Mouse (Mus musculus) frontal cortex, postnatal 14 days (tissue): ENCODE results near the gene Smchd1.
"Not testable (repeated sequence)": the region's sequence is repeated elsewhere in the genome, so short reads cannot be mapped to it uniquely, and the experiment has no call there.

Experiments
- DNase-seq, 2 experiments: peaks; one replicate each; pipeline ENCODE4 v3.0.0; 2022; ENCODE audit warnings: low spot score in 2 of 2

Gene Smchd1

DNA sequence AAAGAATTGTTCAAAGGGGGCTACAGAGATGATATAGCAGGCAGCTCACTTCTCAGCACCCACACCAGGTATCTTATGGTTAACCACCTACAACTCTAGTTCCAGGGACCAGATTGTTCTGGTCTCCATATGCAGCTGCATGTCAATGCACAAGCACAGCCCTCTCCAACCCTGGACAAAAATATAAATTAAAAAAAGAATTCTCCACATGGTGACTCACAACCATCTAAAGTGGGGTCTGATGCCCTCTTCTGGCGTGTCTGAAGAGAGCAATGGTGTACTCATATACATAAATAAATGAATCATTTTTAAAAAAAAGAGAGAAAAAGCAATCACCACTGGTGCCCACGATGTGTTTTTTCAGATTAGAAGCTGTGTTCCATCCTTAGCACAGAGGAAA lies 30.4 kb downstream of the Smchd1 start:
- no peak for DNase-seq

DNA sequence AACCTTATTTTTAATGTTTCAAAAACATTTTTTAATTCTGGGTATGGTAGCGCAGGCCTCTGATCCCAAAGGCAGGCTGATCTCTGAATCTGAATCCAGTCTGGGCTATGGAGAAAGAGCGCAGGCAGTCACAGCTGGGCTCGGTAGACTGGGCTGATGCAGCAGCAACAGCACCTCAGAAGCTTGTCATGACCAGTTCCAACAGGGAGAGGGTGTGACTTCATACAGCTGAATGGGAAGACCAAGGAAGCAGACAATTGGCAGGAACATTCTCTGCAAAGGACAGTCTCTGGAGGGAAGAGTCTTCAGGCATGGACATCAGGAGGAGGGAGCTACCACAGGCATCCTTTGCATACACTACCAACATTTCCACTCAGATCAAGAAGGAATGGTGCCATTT lies 31.0 kb downstream of the Smchd1 start:
- DNase-seq = no peak

DNA sequence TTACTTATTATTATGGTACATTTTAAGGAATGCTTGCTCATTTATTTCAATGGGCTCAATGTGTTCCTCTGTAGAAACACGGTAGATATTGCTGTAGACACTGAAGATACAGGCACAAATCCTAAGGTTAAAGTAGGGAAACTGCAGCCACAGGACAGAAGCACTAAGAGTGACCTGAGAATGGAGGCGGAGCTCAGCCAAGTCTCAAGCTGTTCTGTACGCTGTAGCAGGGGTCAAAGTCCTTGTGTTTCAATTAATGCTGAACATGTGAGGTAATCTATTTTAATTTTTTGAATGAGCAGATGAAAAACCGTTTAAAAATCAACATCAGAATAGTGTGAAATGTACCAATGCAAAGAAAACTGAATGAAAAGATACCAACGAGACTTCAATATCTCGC lies 31.9 kb downstream of the Smchd1 start:
- DNase-seq = no peak

DNA sequence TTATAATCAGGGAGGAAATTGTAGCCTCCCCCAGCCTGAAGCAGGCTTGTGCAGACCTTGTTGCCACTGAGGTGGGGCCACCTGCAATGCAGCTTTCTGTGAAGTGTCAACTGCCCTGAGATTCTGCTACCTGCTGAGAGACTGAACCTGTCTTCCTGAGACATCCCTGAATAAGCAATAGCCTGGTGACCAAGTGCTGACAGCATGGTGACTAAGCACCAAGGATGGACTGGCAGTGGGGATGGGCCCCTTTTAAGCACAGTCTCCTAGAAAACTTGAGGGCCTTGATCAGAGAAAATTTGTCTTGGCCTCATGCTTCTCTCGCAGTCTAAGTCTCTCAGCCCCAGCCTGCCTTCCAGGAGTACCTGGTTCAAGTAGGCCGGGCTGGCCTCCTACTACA lies 52.6 kb downstream of the Smchd1 start:
- DNase-seq = not testable (repeated sequence)

DNA sequence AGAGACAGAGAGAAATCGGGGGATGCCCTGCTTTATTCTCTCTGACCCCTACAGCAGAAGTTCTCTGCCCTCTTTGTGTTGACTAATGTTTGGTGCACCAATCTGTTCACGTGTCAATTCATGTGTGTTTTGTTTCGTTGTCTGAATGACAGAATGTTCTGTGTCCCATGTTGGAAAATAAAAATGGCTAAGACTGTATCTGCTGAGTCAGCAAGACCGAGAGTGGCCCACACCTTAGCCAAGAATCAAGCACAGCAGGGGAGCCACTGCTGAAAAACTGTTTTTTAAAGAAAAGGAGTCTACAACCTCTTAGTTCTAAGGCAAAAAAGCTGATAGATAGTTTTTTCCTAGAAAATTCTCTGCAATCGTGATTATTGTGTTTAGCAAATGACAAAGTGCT lies 55.7 kb downstream of the Smchd1 start:
- DNase-seq = not testable (repeated sequence)

DNA sequence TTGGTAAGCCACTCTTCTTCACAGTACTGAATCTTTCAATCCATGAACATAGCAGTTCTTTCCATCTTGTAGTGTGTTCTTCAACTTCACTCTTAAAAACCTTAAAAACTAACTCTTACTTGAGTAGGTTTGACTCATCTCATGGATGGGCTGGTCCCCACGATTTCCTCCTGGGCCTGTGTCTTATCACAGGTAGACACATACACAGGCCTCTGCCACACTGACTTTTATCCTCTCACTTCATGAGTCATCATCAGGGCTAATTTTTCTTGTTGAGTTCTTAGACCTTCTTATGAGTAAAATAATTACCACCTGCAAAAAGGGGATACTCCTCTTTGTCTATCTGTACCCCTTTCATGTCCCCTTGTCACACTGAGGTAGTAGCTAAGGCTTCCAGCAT lies 58.1 kb downstream of the Smchd1 start:
- DNase-seq = no peak

DNA sequence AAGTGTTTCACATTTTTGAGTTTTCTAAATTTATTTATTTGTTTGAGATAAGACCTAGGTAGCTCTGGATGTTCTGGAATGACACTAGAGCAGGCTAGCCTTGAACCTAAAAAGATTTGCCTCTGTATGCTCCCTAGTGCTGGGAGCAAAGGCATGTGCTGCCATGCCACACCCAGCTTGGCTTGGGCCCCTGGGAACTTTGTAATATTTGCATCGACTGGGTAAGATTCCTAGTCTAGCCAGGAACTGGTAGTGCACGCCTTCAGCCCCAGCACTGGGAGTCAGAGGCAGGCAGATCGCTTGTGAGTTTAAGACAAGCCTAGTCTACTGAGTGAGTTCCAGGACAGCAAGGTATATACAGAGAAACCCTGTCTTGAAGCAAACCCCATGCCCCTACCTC lies 87.7 kb downstream of the Smchd1 start:
- no peak for DNase-seq

DNA sequence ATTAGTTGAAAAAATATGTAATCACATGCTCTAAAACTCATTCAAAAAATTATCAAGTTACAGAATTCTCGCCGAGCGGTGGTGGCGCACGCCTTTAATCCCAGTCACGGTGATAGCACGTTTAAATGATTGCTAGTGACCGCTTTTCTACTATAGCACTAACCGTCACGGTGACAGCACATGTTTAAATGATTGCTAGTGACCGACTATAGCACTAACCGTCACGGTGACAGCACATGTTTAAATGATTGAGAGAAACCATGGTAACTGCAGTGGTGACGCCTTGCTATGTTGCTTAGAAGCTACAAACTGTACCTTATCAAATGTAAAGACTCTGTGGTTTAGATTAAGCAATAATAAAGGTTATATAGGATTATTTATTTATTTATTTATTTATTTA lies 94.8 kb downstream of the Smchd1 start:
- DNase-seq = no peak

DNA sequence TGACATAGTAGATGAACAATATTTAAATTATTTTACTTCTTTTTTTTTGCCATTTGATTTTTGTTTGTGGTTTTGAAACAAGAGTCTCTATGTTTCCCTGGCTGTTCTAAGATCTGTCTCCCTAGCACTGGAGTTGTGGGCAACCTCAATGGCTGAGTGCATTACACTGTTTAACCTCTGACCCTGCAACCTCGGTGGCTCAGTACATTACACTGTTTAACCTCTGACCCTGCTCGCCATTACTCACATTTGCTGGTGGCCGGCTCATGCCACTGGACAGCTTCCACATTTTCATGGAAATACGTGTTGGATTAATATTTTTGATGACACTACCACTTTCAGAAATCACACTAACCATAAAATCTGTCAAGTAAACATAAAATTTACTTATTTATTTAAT lies 97.2 kb downstream of the Smchd1 start:
- DNase-seq = no peak

DNA sequence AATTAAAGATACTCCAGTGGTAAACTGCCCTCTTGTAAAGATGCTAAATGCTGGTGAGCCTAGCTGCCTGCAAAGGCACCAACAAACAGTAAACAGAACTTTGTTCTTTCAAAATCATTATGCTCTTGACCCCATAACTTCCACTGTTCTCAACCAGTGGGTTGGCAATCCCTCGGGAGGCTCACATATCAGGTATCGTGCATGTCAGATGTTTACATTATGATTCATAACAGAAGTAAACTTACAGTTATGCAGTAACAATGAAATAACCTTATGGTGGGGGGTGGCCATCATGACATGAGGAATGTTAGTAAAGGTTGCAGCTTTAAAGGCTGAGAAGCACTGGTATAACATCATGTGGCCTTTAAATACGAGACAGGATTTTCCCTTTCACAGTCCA lies 119.6 kb downstream of the Smchd1 start:
- DNase-seq = no peak

DNA sequence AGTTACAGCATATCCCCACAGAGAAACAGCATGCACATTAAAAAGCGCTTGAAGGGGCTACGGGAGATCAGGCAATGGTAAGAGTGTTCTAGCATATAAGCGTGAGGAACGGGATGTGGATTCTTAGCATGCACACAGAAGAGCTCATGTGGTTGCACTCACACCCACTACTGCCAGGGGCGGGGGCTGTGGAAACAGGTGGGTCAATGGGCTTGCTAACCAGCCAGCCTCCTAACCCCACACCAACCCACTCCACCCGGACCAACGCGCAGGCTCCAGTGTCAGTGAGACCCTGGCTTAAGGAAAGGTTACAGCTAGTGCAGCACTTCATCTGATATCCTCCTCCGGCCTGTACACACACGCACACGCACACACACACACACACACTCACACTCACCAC lies 120.9 kb downstream of the Smchd1 start:
- no peak for DNase-seq

DNA sequence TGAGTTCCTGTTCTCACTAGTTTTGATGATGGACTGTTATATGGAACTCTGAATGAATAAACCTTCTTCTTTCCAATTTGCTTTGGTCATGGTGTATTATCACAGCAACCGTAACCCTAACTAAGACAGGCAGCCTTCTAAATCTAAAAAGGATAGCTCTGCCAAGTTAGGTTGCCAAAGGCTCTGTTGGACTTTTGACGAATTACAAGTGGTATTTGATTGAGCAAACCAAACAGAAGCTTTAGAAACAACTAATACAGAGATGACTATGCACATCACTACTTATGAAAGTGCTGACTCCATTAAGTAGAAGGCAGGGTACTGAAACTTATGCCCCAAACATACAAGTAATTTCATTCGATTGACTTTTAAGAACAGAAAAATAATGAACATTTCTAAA lies 127.0 kb downstream of the Smchd1 start:
- DNase-seq = no peak

DNA sequence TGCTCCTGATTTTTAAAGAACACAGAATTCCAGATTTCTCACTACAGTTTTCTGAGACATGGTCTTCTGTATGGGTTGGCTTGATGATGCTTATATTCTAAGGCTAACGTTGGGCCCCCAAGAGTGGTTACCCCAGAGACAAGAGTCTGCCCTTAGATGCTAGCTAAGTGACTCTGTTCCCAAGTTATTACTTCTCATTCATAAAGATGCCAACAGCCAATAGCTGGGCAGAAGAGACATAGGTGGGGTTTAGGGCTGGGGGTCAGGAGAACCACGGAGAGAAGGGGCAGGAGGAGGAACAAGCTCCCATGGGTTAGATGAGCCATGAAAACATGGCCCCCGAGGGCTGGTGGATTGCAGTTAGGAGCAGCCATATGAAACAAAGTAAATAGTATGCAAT lies 133.1 kb downstream of the Smchd1 start:
- no peak for DNase-seq

DNA sequence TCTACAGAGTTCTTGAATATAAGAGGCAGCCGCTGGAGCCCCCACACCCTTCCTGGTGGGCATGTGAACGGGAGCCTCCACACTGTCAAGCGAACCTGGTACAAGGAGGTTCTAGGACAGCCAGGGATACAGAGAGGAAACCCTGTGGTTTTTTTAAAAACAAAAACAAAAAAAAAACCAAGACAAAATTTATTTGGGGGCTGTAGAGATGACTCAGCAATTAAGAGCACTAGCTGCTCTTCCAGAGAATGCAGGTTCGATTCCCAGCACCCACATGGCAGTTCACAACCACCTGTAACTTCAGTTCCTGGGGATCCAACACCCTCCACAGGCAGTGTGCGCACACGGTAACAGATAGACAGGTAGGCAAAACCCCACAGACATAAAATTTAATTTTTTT lies 136.5 kb downstream of the Smchd1 start:
- DNase-seq = no peak

DNA sequence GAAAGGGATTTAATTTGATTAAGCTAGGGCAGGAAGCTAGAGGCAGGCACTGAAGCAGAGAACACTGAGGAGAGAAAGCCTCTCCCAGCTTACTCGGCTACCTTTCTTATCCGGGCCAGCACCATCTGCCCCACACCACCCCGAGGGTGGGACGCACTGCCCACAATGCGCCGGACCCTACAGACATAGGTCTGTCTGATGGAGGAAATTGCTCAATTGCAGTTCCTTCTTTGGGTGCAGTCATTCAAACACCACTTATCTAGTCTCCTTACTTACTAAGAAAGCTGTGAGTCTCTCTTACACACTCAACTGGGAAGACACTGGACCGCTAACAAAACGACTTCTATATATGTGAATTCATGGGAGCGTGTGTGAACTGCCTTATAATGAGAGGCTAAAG lies 137.6 kb downstream of the Smchd1 start:
- DNase-seq = no peak

DNA sequence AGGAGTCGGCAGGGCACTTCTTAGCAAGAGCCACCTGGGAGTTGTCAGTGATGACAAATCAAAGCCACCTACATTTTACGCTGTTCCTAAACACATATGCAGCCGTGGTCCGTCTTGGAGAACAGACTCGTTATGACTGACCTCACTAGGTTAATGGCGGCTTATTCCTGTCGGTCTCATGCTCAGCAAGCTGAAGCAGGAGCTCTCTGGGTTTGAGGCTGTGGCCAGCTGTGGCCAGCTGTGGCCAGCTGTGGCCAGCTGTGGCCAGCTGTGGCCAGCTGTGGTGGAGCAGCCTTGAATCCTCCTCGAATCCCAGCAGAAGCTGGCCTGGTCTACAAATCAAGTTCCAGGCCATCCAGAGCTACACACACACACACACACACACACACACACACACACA lies 138.7 kb downstream of the Smchd1 start:
- DNase-seq = no peak

DNA sequence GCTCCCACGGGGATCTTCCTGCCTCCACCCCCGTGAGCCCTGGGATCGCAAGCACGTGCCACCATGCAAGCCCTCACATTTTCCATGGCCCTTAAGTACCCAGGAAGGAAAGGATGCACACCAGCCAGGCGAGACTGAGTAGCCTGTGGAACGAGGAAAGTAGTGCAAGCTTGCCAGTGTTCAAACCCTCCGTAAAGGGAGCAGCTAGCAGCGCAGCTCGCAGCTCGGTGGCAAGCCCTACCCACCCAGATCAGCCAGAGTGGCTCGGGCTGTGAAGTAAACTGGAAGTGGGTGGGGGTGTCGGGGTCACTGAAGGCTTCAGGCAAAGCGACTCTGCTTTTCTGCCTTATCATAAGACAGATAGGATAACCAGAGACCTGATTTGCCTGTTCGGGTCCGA lies 142.8 kb downstream of the Smchd1 start:
- DNase-seq = no peak

DNA sequence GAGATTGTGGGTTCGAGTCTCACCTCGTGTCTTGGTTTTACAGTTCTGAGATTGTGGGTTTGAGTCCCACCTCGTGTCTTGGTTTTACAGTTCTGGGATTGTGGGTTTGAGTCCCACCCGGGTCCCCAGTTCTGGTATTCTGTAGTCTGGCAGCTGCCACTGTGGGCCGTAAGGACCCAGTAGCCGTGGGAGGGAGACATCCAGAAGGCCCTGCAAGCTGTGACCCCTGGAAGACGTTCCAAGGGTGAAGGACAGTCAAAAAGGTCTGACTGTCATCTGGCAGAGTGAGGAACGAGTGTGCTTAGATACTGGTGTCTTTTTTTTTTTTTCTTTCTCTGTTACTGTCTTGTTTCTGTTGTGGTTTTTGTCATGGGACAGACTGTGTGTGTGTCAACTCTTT lies 154.4 kb downstream of the Smchd1 start:
- not testable (repeated sequence) for DNase-seq

DNA sequence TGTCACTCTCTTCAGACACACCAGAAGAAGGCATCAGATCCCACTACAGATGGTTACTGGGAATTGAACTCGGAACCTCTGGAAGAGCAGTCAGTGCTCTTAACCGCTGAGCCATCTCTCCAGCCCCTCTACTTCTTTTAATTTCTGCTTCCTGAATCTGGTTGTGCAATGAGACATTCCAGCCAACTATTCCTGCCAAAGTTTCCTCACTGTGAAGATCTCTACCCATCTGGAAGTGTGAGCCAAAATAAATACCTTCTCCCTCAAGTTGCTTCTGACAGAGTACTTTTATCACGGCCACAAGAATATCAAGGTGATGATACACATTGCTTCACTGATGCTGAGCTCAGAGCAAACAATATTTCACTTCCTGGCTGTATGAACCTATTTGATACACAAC lies 155.8 kb downstream of the Smchd1 start:
- no peak for DNase-seq

DNA sequence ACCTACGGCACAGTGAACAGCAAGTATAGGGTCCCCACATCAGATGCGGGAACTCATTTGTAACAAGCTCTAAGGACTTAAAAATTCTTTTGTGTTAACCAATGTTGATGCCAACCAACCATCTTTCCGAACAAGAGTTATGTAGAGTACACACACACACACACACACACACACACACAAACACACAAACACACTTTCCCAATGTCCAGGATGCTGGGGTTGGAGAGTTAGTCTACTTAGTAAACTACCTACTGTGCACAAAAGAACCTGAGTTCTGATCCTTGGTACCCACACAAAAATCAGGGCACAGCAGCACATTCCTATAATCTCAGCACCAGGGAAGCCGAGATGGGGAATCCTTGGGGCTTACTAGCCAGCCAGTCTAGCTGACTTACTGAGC lies 157.6 kb downstream of the Smchd1 start:
- DNase-seq = no peak

DNA sequence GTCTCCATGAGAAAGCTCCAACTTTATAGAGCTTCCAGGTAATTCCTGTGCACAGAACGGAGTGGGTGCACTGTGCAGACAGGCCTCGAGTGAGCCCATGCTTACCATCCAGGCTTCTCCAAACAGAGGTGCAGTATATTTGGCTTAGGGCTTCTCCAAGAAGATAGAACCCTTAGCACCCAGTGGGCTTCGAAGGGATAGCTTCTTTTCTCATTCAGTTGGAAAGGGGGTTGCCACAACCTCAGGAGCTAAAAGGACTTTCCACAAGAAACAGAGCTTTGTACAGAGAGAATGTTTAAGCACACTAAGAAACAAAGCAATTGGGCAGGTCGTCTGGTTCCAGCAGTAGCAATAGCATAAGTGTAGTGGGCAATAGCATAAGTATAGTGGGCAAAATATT lies 160.8 kb downstream of the Smchd1 start:
- DNase-seq = no peak

DNA sequence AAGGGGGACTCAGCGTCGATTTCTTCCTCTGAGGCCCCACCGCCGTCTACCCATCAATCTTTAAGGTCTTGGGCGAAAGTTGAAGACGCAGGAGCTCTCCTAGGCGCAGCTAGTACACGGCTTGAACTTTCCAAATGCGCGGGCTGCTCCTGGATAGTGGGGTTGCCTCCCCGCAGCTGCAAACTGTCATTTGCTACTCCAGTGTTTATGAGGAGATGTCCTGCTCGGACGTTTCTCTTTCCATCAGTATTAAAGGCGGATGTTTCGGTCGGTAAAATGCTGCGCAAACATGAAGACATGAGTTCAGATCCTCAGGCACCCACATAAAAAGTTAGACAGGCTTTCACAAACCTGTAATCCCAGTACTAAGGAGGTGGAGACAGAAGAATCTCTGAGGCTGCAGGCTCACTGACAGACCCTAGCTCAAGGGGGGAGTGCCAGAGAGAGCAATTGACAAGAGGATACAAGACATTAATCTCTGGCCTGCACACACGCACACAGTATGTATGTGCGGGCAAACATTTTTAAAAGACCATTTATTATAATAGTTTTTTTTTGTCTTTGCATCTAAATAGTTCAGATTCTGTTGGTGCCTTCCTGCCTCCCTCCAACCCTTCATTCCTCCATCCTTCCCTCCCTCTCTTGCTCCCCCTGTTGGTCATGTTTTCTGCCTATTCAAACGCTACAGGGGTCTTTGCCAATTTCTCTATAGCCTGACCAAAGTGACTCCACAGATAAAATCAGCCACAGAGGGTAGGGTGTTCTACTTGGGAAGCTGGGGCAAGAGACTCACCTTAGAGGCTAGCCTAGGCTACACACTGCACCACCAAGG lies 163.6 kb downstream of the Smchd1 start, which contains the start of gene Emilin2:
Gene Emilin2 (minus strand): TSS at position 639 of the 832 bp plus-strand sequence.
- DNase-seq = no peak

DNA sequence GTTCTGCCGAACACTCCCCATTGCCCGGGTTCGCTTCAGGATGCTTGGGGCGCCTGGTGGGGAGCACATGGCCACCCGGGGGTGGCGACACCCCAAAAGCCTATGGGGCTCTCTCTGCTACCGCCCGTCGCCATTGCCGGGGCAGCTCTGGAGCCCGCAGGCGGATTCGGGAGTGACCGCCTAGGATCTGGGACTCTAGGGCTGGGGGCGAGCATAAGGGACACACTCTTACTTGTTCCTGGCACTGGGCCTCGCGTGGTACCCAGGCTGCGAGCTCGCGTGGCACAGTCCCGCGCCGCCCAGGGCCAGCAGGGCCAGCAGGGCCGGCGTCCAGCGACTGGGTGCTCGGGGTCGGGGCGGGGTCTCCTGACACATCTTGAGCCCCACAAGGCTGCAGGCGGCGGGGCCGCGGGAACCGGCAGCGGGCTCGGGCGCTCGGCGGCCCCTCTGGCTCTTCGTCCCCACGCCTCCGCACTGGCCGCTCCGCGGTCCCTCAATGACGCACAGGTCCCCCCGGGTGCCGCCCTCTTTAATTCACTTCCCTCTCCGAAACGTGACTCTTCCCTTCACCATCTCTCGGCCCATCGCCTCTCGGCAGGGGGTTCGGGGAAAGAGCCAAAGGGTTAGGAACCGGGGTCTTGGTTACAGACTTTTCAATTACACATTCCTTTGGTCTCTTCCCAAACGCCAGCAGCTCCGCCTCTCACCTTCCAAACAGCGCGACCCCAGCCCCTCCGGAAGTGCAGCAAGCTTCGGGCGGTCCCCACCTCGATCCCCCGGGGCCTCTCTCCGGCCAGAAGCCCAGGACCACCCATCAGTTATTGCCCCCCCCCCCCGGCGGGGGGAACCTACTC lies 164.4 kb downstream of the Smchd1 start:
- DNase-seq = no peak
